Mouse (Mus musculus): ENCODE data around the gene Rpgrip1l.

Rpgrip1l gene

GRCm38 (mm10) chr8:91312835-91313832 lies at the start of gene Rpgrip1l, which contains the start of gene Fto:
TSS of gene Rpgrip1l (minus strand) at chr8:91313262.
TSS of gene Fto (plus strand) at chr8:91313525.
- peak; percentile 99 for DNase-seq

GRCm38 (mm10) chr8:91360644-91361357 lies 47.7 kb upstream of the Rpgrip1l start:
- DNase-seq = no peak

- no peak for DNase-seq
These were observed 46.4 kb upstream of the Rpgrip1l start for GRCm38 (mm10) chr8:91359511-91359910.

- no peak for DNase-seq
These were observed 45.0 kb upstream of the Rpgrip1l start for GRCm38 (mm10) chr8:91358016-91358415.

- DNase-seq = no peak
These were observed 44.5 kb upstream of the Rpgrip1l start for GRCm38 (mm10) chr8:91357493-91358014.

- no peak for DNase-seq
These were observed 43.1 kb upstream of the Rpgrip1l start for GRCm38 (mm10) chr8:91355956-91356699.

- no peak for DNase-seq
These were observed 42.3 kb upstream of the Rpgrip1l start for GRCm38 (mm10) chr8:91355301-91355905.

GRCm38 (mm10) chr8:91353907-91354306 lies 40.8 kb upstream of the Rpgrip1l start:
- DNase-seq = no peak

GRCm38 (mm10) chr8:91353062-91353461 lies 40.0 kb upstream of the Rpgrip1l start:
- DNase-seq = no peak

GRCm38 (mm10) chr8:91352598-91352997 lies 39.5 kb upstream of the Rpgrip1l start:
- no peak for DNase-seq

- no peak for DNase-seq
These were observed 37.6 kb upstream of the Rpgrip1l start for GRCm38 (mm10) chr8:91350628-91351027.

- DNase-seq = no peak
These were observed 36.8 kb upstream of the Rpgrip1l start for GRCm38 (mm10) chr8:91349816-91350215.

GRCm38 (mm10) chr8:91347595-91347994 lies 34.5 kb upstream of the Rpgrip1l start:
- DNase-seq = no peak

- DNase-seq = no peak
These were observed 34.1 kb upstream of the Rpgrip1l start for GRCm38 (mm10) chr8:91347146-91347545.

- no peak for DNase-seq
These were observed 31.6 kb upstream of the Rpgrip1l start for GRCm38 (mm10) chr8:91344659-91345058.

- DNase-seq = no peak
These were observed 29.7 kb upstream of the Rpgrip1l start for GRCm38 (mm10) chr8:91342798-91343197.

- peak; percentile 27 to 48 for DNase-seq
These were observed 29.1 kb upstream of the Rpgrip1l start for GRCm38 (mm10) chr8:91342196-91342595.

- no peak for DNase-seq
These were observed 27.7 kb upstream of the Rpgrip1l start for GRCm38 (mm10) chr8:91340746-91341145.

- no peak for DNase-seq
These were observed 26.6 kb upstream of the Rpgrip1l start for GRCm38 (mm10) chr8:91339651-91340050.

- DNase-seq = no peak
These were observed 25.5 kb upstream of the Rpgrip1l start for GRCm38 (mm10) chr8:91338389-91339154.

GRCm38 (mm10) chr8:91329461-91329850 lies 16.4 kb upstream of the Rpgrip1l start:
- no peak for DNase-seq
